Mouse (Mus musculus) heart, postnatal 0 days (tissue): Measurements from ENCODE around the gene Tas1r2. TPM values are rescaled to one million over a fixed set of nuclear protein-coding genes. Genes with fewer than 3 reads are reported as not detected.
A peak's percentile ranks its signal among the peaks of the same experiment; 100 is the strongest.

Experiments
- ATAC-seq: fragments of 200-750 bp; cut with Nextera tagmentation; 2 replicates; pipeline ENCODE4 v1.8.0; 2017; ENCODE audit warnings: low read depth, moderate number of reproducible peaks, moderate library complexity; ENCODE audit not compliant: insufficient read depth
- DNase-seq: peaks from one replicate; pipeline ENCODE4 v3.0.0-alpha.2; 2016; ENCODE audit warnings: low spot score
- H3K27ac ChIP-seq: fragments of 300-500 bp; sonication (generic); 2 replicates; pipeline ENCODE4 v1.5.1; 2014; ENCODE audit warnings: low read depth, mild to moderate bottlenecking
- H3K27me3 ChIP-seq: fragments of 300-500 bp; sonication (generic); 2 replicates; pipeline ENCODE4 v1.6.1; 2014; ENCODE audit warnings: low read length, mixed read lengths; ENCODE audit not compliant: control insufficient read depth, insufficient read depth
- H3K36me3 ChIP-seq: fragments of 300-500 bp; sonication (generic); replicated peaks from 2 replicates; pipeline ENCODE4 v1.6.1; 2014; ENCODE audit warnings: low read length, mixed read lengths; ENCODE audit not compliant: control insufficient read depth, insufficient read depth
- H3K4me1 ChIP-seq: fragments of 300-500 bp; sonication (generic); 2 replicates; pipeline ENCODE4 v1.6.1; 2014; ENCODE audit warnings: antibody characterized with exemption; ENCODE audit not compliant: control insufficient read depth, insufficient read depth
- H3K4me2 ChIP-seq: fragments of 300-500 bp; sonication (generic); 2 replicates; pipeline ENCODE4 v1.6.1; 2014; ENCODE audit warnings: low read depth, mild to moderate bottlenecking, low read length, moderate library complexity
- H3K4me3 ChIP-seq: fragments of 300-500 bp; sonication (generic); 2 replicates; pipeline ENCODE4 v1.5.1; 2014; ENCODE audit warnings: low read depth, low read length
- H3K9ac ChIP-seq: fragments of 300-500 bp; sonication (generic); replicated peaks from 2 replicates; pipeline ENCODE4 v1.6.1; 2014; ENCODE audit warnings: low read depth, low read length, mixed read lengths
- H3K9me3 ChIP-seq: fragments of 300-500 bp; sonication (generic); replicated peaks from 2 replicates; pipeline ENCODE4 v1.6.1; 2016; ENCODE audit warnings: low read length; ENCODE audit not compliant: control insufficient read depth
- CTCF ChIP-seq: IDR thresholded peaks from 2 replicates; pipeline ENCODE4 v1.5.1; 2016; ENCODE audit warnings: antibody characterized with exemption, control low read depth, low read depth
- EP300 ChIP-seq: IDR thresholded peaks from 2 replicates; pipeline ENCODE4 v1.6.1; 2016; ENCODE audit warnings: antibody characterized with exemption, low read depth
- WGBS: fragments of 180-500 bp; shearing (Covaris S2); extraction: QIAGEN DNeasy Blood & Tissue Kit; methylation state at CpG from one replicate; pipeline ENCODE4 v1.1.7; 2014; 5-methylcytosine and 5-hydroxymethylcytosine counted together
- polyA plus RNA-seq: library from polyadenylated mRNA; unstranded; fragments of >200 nt; fragmentation: Nextera tagmentation; extraction: Ambion mirVana; gene quantifications from 2 replicates; pipeline ENCODE4 v1.2.1, GENCODE M21; 2015
- total RNA-seq: library from RNA; depleted of rRNA; stranded (reverse); fragments of >200 nt; gene quantifications from 2 replicates; pipeline ENCODE4 v1.2.3, GENCODE M21; 2014; ENCODE audit warnings: low replicate concordance

Tas1r2 gene
- total and polyA plus RNA-seq, 2 experiments from 2014 or later, result not detected

- H3K27me3 ChIP-seq, result peaks cover 16% of the 10 kb centered on the region; the same call in 1 of the 2 replicates
- ATAC-seq (no peak), DNase-seq (no peak)
- H3K9ac ChIP-seq, result no peak overlapping the region
- 14% methylated on average over 9 of the region's 9 CpGs for WGBS
- no peaks in the 10 kb centered on the region for H3K4me1 ChIP-seq
- no peaks in the 10 kb centered on the region for H3K9me3 ChIP-seq
- no peak overlapping the region for H3K4me2 ChIP-seq
- TF ChIP-seq CTCF (no peak), EP300 (no peak)
- H3K27ac ChIP-seq, result no peak overlapping the region
- H3K36me3 ChIP-seq, result no peaks in the 10 kb centered on the region
- H3K4me3 ChIP-seq, result no peak overlapping the region
These were observed 44.4 kb downstream of the Tas1r2 start for GRCm38 (mm10) chr4:139697755-139698154.

- H3K4me1 ChIP-seq, result no peaks in the 10 kb centered on the region
- no peak for TF ChIP-seq EP300
- TF ChIP-seq CTCF, result no peak
- DNase-seq (no peak), ATAC-seq (no peak)
- no peak overlapping the region for H3K9ac ChIP-seq
- peaks cover 16% of the 10 kb centered on the region; the same call in 1 of the 2 replicates for H3K27me3 ChIP-seq
- no peak overlapping the region for H3K4me3 ChIP-seq
- 45% methylated on average over 8 of the region's 8 CpGs for WGBS
- H3K27ac ChIP-seq, result no peak overlapping the region
- H3K9me3 ChIP-seq, result no peaks in the 10 kb centered on the region
- no peaks in the 10 kb centered on the region for H3K36me3 ChIP-seq
- no peak overlapping the region for H3K4me2 ChIP-seq
These were observed 45.3 kb downstream of the Tas1r2 start for GRCm38 (mm10) chr4:139698602-139699001.

- Histone ChIP-seq H3K27me3 (peaks cover 12% of the 10 kb centered on the region; the same call in 1 of the 2 replicates), H3K27ac (no peak overlapping the region), H3K4me1 (no peaks in the 10 kb centered on the region), H3K36me3 (no peaks in the 10 kb centered on the region), H3K9me3 (no peaks in the 10 kb centered on the region), H3K4me2 (no peak overlapping the region), H3K4me3 (no peak overlapping the region), H3K9ac (no peak overlapping the region)
- ATAC-seq (no peak), DNase-seq (no peak)
- TF ChIP-seq CTCF, result no peak
- 44% methylated on average over 4 of the region's 4 CpGs for WGBS
These were observed 49.6 kb downstream of the Tas1r2 start for GRCm38 (mm10) chr4:139702914-139703313.

GRCm38 (mm10) chr4:139703468-139703867, 50.1 kb downstream of the Tas1r2 start:
- H3K4me3 ChIP-seq, result no peak overlapping the region
- TF ChIP-seq EP300 (no peak), CTCF (peak; percentile 11; the same call in 1 of the 2 replicates)
- 76% methylated on average over 11 of the region's 11 CpGs for WGBS
- H3K9ac ChIP-seq, result no peak overlapping the region
- ATAC-seq (no peak), DNase-seq (no peak)
- no peak overlapping the region for H3K4me2 ChIP-seq
- H3K36me3 ChIP-seq, result no peaks in the 10 kb centered on the region
- no peaks in the 10 kb centered on the region for H3K9me3 ChIP-seq
- no peaks in the 10 kb centered on the region for H3K4me1 ChIP-seq
- no peak overlapping the region for H3K27ac ChIP-seq
- 0 out of 2 replicates have a peak, but pooled peaks cover 8% of the 10 kb centered on the region for H3K27me3 ChIP-seq

- no peak overlapping the region for H3K27ac ChIP-seq
- ATAC-seq (no peak), DNase-seq (no peak)
- WGBS, result 71% methylated on average over 5 of the region's 5 CpGs
- H3K9ac ChIP-seq, result no peak overlapping the region
- no peak overlapping the region for H3K4me2 ChIP-seq
- no peaks in the 10 kb centered on the region for H3K36me3 ChIP-seq
- TF ChIP-seq EP300, result no peak
- TF ChIP-seq CTCF, result no peak
- no peaks in the 10 kb centered on the region for H3K9me3 ChIP-seq
- 0 out of 2 replicates have a peak, but pooled peaks cover 5% of the 10 kb centered on the region for H3K27me3 ChIP-seq
- no peaks in the 10 kb centered on the region for H3K4me1 ChIP-seq
- H3K4me3 ChIP-seq, result no peak overlapping the region
These were observed 52.6 kb downstream of the Tas1r2 start for GRCm38 (mm10) chr4:139705986-139706385.
